Mouse (Mus musculus) CH12.LX (cell line): Measurements from ENCODE around the gene Cxcl10. TPM values are rescaled to one million over a fixed set of nuclear protein-coding genes. Genes with fewer than 3 reads are reported as not detected.

Source experiments
- DNase-seq: peaks from one replicate; pipeline ENCODE4 v3.0.0-alpha.2; 2013; ENCODE audit errors: extremely low read depth
- H3K27ac ChIP-seq: 2 replicates; pipeline ENCODE4 v1.5.1; 2012; ENCODE audit warnings: low read depth, mild to moderate bottlenecking, control low read depth, moderate library complexity; ENCODE audit not compliant: insufficient read depth
- H3K27me3 ChIP-seq: replicated peaks from 2 replicates; pipeline ENCODE3; 2012; ENCODE audit warnings: inconsistent platforms
- H3K36me3 ChIP-seq, 2 experiments: replicated peaks in 1 of 2; 2 replicates each; pipeline versions ENCODE3 to v1.6.1; 2012; ENCODE audit warnings: inconsistent platforms in 1 of 2, low read length in 1 of 2, mild to moderate bottlenecking in 1 of 2, mixed read lengths in 1 of 2, moderate library complexity in 1 of 2; ENCODE audit not compliant: control insufficient read depth in 1 of 2, insufficient read depth in 1 of 2
- H3K4me1 ChIP-seq, 2 experiments: 2 replicates each; pipeline ENCODE4 v1.6.1; 2012; ENCODE audit warnings: inconsistent platforms in 1 of 2, moderate library complexity in 1 of 2; ENCODE audit not compliant: insufficient read depth in 2 of 2, control insufficient read depth in 1 of 2
- H3K4me2 ChIP-seq: 2 replicates; pipeline ENCODE4 v1.6.1; 2012; ENCODE audit warnings: low read depth, mild to moderate bottlenecking, control low read depth; ENCODE audit not compliant: poor library complexity, insufficient read depth, severe bottlenecking
- H3K4me3 ChIP-seq, 3 experiments: fragments of 150-350 bp in 1 of 3; sonication (generic) in 1 of 3; replicated peaks in 1 of 3; 2 replicates each; pipeline versions ENCODE3 to v1.5.1; 2011 to 2012; ENCODE audit warnings: low read depth in 2 of 3, low read length in 2 of 3, mild to moderate bottlenecking in 2 of 3, moderate library complexity in 2 of 3, control low read depth in 1 of 3, improper control_type of control experiment in 1 of 3, inconsistent platforms in 1 of 3, mixed read lengths in 1 of 3; ENCODE audit not compliant: poor library complexity in 1 of 3
- H3K79me2 ChIP-seq: replicated peaks from 2 replicates; pipeline ENCODE4 v1.6.1; 2012; ENCODE audit warnings: mild to moderate bottlenecking, moderate library complexity; ENCODE audit not compliant: control insufficient read depth, poor library complexity, insufficient read depth, severe bottlenecking; ENCODE audit errors: extremely low read depth
- H3K9ac ChIP-seq: 2 replicates; pipeline ENCODE4 v1.6.1; 2012; ENCODE audit warnings: low read depth, mild to moderate bottlenecking, control low read depth, moderate library complexity; ENCODE audit not compliant: insufficient read depth
- H3K9me3 ChIP-seq: replicated peaks from 2 replicates; pipeline ENCODE3; 2012; ENCODE audit warnings: low read length, inconsistent platforms, mixed read lengths
- BHLHE40 ChIP-seq: IDR thresholded peaks from 2 replicates; pipeline ENCODE4 v1.6.1; 2011; ENCODE audit warnings: mild to moderate bottlenecking, low read depth, low read length, improper control_type of control experiment
- CHD1 ChIP-seq: IDR thresholded peaks from 2 replicates; pipeline ENCODE4 v1.6.1; 2012; ENCODE audit warnings: low read depth, low read length, improper control_type of control experiment, inconsistent platforms
- CHD2 ChIP-seq: IDR thresholded peaks from 2 replicates; pipeline ENCODE4 v1.6.1; 2011; ENCODE audit warnings: low read length, improper control_type of control experiment
- CTCF ChIP-seq, 2 experiments: IDR thresholded peaks in 1 of 2; conservative IDR thresholded peaks in 1 of 2; 2 replicates each; pipeline ENCODE4 v1.5.1; 2011 to 2012; ENCODE audit warnings: low read depth in 2 of 2, low read length in 2 of 2, improper control_type of control experiment in 1 of 2, inconsistent platforms in 1 of 2, mild to moderate bottlenecking in 1 of 2, moderate library complexity in 1 of 2
- E2F4 ChIP-seq: IDR thresholded peaks from 2 replicates; pipeline ENCODE4 v1.6.1; 2011; ENCODE audit warnings: low read depth, low read length, improper control_type of control experiment; ENCODE audit not compliant: insufficient replicate concordance
- ELF1 ChIP-seq: IDR thresholded peaks from 2 replicates; pipeline ENCODE4 v1.6.1; 2014; ENCODE audit warnings: low read depth, mild to moderate bottlenecking, inconsistent platforms, low read length, improper control_type of control experiment
- ETS1 ChIP-seq: conservative IDR thresholded peaks from 2 replicates; pipeline ENCODE4 v1.6.1; 2012; ENCODE audit warnings: low read depth, mild to moderate bottlenecking, inconsistent platforms, low read length, improper control_type of control experiment, moderate library complexity
- GABPA ChIP-seq: IDR thresholded peaks from 2 replicates; pipeline ENCODE4 v1.6.1; 2012; ENCODE audit warnings: low read depth, low read length, improper control_type of control experiment, inconsistent platforms; ENCODE audit not compliant: insufficient replicate concordance
- JUN ChIP-seq: IDR thresholded peaks from 2 replicates; pipeline ENCODE4 v1.6.1; 2011; ENCODE audit warnings: low read depth, mild to moderate bottlenecking, low read length, improper control_type of control experiment, moderate library complexity; ENCODE audit not compliant: insufficient read depth
- JUND ChIP-seq: conservative IDR thresholded peaks from 2 replicates; pipeline ENCODE4 v1.6.1; 2011; ENCODE audit warnings: low read depth, low read length, improper control_type of control experiment
- KAT2A ChIP-seq: IDR thresholded peaks from 2 replicates; pipeline ENCODE4 v1.6.1; 2012; ENCODE audit warnings: low read length, improper control_type of control experiment, inconsistent platforms; ENCODE audit not compliant: insufficient replicate concordance
- MAX ChIP-seq: IDR thresholded peaks from 2 replicates; pipeline ENCODE4 v1.6.1; 2011; ENCODE audit warnings: low read length, improper control_type of control experiment
- MEF2A ChIP-seq: IDR thresholded peaks from 2 replicates; pipeline ENCODE4 v1.6.1; 2014; ENCODE audit warnings: low read depth, mild to moderate bottlenecking, inconsistent platforms, low read length, improper control_type of control experiment, borderline replicate concordance
- MXI1 ChIP-seq: IDR thresholded peaks from 2 replicates; pipeline ENCODE4 v1.6.1; 2011; ENCODE audit warnings: mild to moderate bottlenecking, low read depth, low read length, improper control_type of control experiment
- MYC ChIP-seq: IDR thresholded peaks from 2 replicates; pipeline ENCODE4 v1.6.1; 2011; ENCODE audit warnings: low read depth, mild to moderate bottlenecking, improper control_type of control experiment, low read length
- NELFE ChIP-seq: IDR thresholded peaks from 2 replicates; pipeline ENCODE4 v1.6.1; 2011; ENCODE audit warnings: low read depth, low read length, improper control_type of control experiment
- NRF1 ChIP-seq: IDR thresholded peaks from 2 replicates; pipeline ENCODE4 v1.6.1; 2014; ENCODE audit warnings: low read depth, mild to moderate bottlenecking, inconsistent platforms, low read length, improper control_type of control experiment, moderate library complexity
- POLR2A ChIP-seq: IDR thresholded peaks from 2 replicates; pipeline ENCODE4 v1.6.1; 2011; ENCODE audit warnings: low read depth, mild to moderate bottlenecking, improper control_type of control experiment, low read length
- POLR2AphosphoS2 ChIP-seq: IDR thresholded peaks from 2 replicates; pipeline ENCODE4 v1.6.1; 2011; ENCODE audit warnings: low read depth, low read length, improper control_type of control experiment
- RAD21 ChIP-seq: IDR thresholded peaks from 2 replicates; pipeline ENCODE4 v1.6.1; 2011; ENCODE audit warnings: low read depth, mild to moderate bottlenecking, low read length, improper control_type of control experiment, moderate library complexity
- SIN3A ChIP-seq: IDR thresholded peaks from 2 replicates; pipeline ENCODE4 v1.6.1; 2012; ENCODE audit warnings: low read length, improper control_type of control experiment, inconsistent platforms
- TCF12 ChIP-seq: IDR thresholded peaks from 2 replicates; pipeline ENCODE4 v1.6.1; 2014; ENCODE audit warnings: low read depth, mild to moderate bottlenecking, inconsistent platforms, low read length, improper control_type of control experiment
- UBTF ChIP-seq: IDR thresholded peaks from 2 replicates; pipeline ENCODE4 v1.6.1; 2012; ENCODE audit warnings: low read depth, mild to moderate bottlenecking, inconsistent platforms, low read length, improper control_type of control experiment, moderate library complexity
- USF1 ChIP-seq: IDR thresholded peaks from 2 replicates; pipeline ENCODE4 v1.6.1; 2014; ENCODE audit warnings: low read depth, mild to moderate bottlenecking, inconsistent platforms, low read length, improper control_type of control experiment
- dilution Hi-C: fragments of 300-500 bp; cut with MboI; formaldehyde crosslinking; loops from 2 replicates; pipeline ENCODE4 v1.14.3; 2020; ENCODE audit warnings: low sequenced_read_pairs; ENCODE audit not compliant: extremely low pct_unique_long_range_greater_than_20kb, extremely low pct_ligation_motif_present
- in situ Hi-C: fragments of 300-500 bp; cut with MboI; formaldehyde crosslinking; loops from 3 replicates; pipeline ENCODE4 v1.14.3; 2019; ENCODE audit warnings: low sequenced_read_pairs, low pct_ligation_motif_present, low pct_unique_long_range_greater_than_20kb, mixed read lengths
- polyA plus RNA-seq: library from polyadenylated mRNA; unstranded; fragments of >175 nt; gene quantifications from 2 replicates; pipeline ENCODE4 v1.2.1, GENCODE M21; 2012; ENCODE audit warnings: low read depth; ENCODE audit not compliant: insufficient read length
- total RNA-seq, 2 experiments: library from RNA; depleted of rRNA; stranded (reverse); fragments of 300-350 nt in 1 of 2; fragments of >200 nt in 1 of 2; gene quantifications; 2 replicates each; pipeline ENCODE4 v1.2.3; 2012 to 2014

The Cxcl10 gene
- total and polyA plus RNA-seq, 3 experiments, result 0.30 to 4.9 (median 2.6) TPM

DNA sequence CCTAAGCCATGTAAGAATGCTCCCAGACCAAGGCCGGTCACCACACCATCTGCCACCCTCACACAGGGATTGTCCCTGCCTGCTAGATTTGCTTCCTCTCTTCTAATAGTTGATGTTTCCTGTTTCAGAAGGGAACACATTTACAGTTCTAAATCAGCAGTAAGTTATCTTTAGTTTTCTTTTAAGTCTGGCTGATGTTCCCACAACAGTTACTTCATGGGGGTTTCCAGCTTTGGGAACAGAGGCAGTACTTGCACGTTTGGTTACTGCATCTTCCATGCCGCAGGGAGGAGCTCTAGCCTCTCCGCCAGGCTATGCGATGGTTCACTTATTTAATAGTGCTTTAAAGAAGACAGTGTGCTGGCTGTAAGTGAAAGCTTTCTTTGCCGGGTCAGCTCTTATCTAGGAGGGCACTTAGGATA lies 26.0 kb upstream of the Cxcl10 start:
- Histone ChIP-seq H3K9ac (no peak overlapping the region), H3K4me3 (no peak overlapping the region), H3K9me3 (no peaks in the 10 kb centered on the region), H3K27me3 (no peaks in the 10 kb centered on the region), H3K79me2 (no peaks in the 10 kb centered on the region), H3K4me2 (peak overlapping the region; percentile 73; the same call in 1 of the 2 replicates), H3K4me1 (peaks cover 9 to 22% of the 10 kb centered on the region in 2 experiments; a peak in 3 of 4 replicates), H3K36me3 (no peaks in the 10 kb centered on the region), H3K27ac (no peak overlapping the region)
- peak; percentile 46 for DNase-seq
- in situ Hi-C loops, result loop anchor here (5.0 kb wide), 1 partner anchor 57 kb away; no protein-coding TSS in a partner anchor
- dilution Hi-C loops, result no loop called here
- TF ChIP-seq RAD21 (peak; percentile 9; the same call in 1 of the 2 replicates), CTCF (conservative IDR thresholded peaks at IDR 0.05 in 1 of 2, IDR thresholded peaks at IDR 0.05 in 1 of 2; ENCODE audit: low read depth in 2 of 2, low read length in 2 of 2) (peak in 1 of 2 experiments; percentile 53; a peak in 2 of 4 replicates), BHLHE40 (peak; percentile 76), MEF2A (peak; percentile 52; the same call in 1 of the 2 replicates), ETS1 (peak; percentile 68; the same call in 1 of the 2 replicates), TCF12 (no peak), JUN (no peak)

DNA sequence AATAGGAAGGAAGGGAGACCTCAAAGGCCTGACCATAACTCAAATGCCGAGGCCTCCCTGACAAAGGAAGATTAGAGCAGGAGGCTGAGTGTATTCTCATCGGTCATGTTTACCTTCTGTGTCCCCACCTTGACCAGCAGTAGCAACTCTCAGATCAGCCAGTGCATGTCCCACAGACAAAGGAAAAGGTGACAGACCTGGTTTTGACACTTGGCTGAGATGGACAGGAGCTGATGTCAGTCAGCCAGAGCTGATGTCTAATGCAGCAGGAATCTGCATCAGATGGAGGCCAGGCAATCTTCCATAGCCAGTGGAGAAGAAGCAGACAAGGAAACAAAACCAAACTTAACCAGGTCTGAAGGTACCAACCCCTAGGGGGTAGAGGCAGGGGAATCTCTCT lies 23.9 kb upstream of the Cxcl10 start:
- H3K4me2 ChIP-seq, result no peak overlapping the region
- DNase-seq, result no peak
- no peak overlapping the region for H3K4me3 ChIP-seq
- no peaks in the 10 kb centered on the region for H3K9me3 ChIP-seq
- H3K79me2 ChIP-seq, result no peaks in the 10 kb centered on the region
- dilution Hi-C loops, result no loop called here
- peaks cover 11 to 30% of the 10 kb centered on the region in 2 experiments; a peak in 3 of 4 replicates for H3K4me1 ChIP-seq
- in situ Hi-C loops, result no loop called here
- H3K9ac ChIP-seq, result no peak overlapping the region
- TF ChIP-seq JUN (no peak), MYC (no peak), GABPA (no peak), MXI1 (no peak), MAX (no peak)
- TF ChIP-seq, all 38 proteins: peak for 0
- Histone ChIP-seq H3K36me3 (no peaks in the 10 kb centered on the region), H3K27me3 (no peaks in the 10 kb centered on the region), H3K27ac (no peak overlapping the region)

DNA sequence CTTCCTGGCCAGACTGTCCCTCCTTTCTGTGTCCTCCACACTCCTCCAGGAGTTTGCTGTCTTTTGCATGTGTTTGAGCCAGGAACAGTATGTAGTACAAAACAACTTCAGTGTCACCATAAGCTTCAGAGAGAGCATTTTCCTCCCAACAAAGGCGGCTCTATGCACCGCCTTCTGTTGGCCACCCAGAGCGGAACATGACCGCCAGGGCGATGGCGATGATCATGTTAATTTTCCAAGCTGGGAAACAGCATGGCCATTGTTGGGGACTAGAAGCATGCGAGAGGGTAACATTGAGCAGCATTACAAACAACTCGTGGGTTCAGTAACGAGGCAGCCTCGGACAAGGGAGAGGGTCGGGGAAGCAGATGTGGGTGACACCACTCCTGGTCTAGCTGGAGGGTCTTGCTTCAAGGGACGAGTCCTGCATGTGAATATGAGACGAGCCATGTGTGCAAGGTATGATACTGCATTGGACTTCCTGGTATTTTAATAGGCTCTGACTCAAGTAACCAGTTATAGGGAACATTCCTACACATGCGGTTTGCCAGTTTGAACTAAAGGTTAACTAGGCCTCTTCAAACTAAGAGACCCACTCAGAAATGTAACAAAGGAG lies 22.8 kb upstream of the Cxcl10 start:
- dilution Hi-C loops, result no loop called here

More for the DNA sequence above, 22.8 kb upstream of the Cxcl10 start:
- no peak for TF ChIP-seq CHD2
- TF ChIP-seq POLR2AphosphoS2, result no peak
- no peak for TF ChIP-seq NELFE
- TF ChIP-seq JUND, result no peak
- no peak for TF ChIP-seq CHD1
- TF ChIP-seq UBTF, result no peak
- no peak for TF ChIP-seq POLR2A
- TF ChIP-seq MEF2A, result no peak
- TF ChIP-seq MXI1, result no peak
- TF ChIP-seq E2F4, result no peak
- TF ChIP-seq USF1, result no peak
- TF ChIP-seq SIN3A, result no peak
- no peak for TF ChIP-seq ELF1
- TF ChIP-seq GABPA, result no peak
- no peak for TF ChIP-seq NRF1
- no peak for TF ChIP-seq RAD21
- no peak for TF ChIP-seq BHLHE40
- no peak for TF ChIP-seq KAT2A
- TF ChIP-seq, all 38 proteins: peak for 0
- Histone ChIP-seq H3K9ac (no peak overlapping the region), H3K4me1 (peaks cover 11 to 30% of the 10 kb centered on the region in 2 experiments; a peak in 3 of 4 replicates), H3K36me3 (no peaks in the 10 kb centered on the region), H3K4me3 (no peak overlapping the region), H3K9me3 (no peaks in the 10 kb centered on the region), H3K79me2 (no peaks in the 10 kb centered on the region), H3K27me3 (no peaks in the 10 kb centered on the region), H3K4me2 (no peak overlapping the region), H3K27ac (no peak overlapping the region)
- no peak for DNase-seq
- in situ Hi-C loops, result no loop called here
